Mouse (Mus musculus) erythroblast, adult 5-6 weeks (primary cell): ENCODE data around the gene Mtmr2. TPM values are rescaled to one million over a fixed set of nuclear protein-coding genes. Genes with fewer than 3 reads are reported as not detected.
"Not testable (repeated sequence)": the region's sequence is repeated elsewhere in the genome, so short reads cannot be mapped to it uniquely, and the experiment has no call there.

Experiments
- ATAC-seq: replicated peaks from 2 replicates; pipeline ENCODE4 v1.8.0; 2016; ENCODE audit warnings: moderate number of reproducible peaks, mild to moderate bottlenecking, moderate TSS enrichment, inconsistent platforms; ENCODE audit not compliant: poor library complexity, low FRiP score, severe bottlenecking
- total RNA-seq, 2 experiments: library from RNA; stranded (forward) in 1 of 2; stranded (reverse) in 1 of 2; fragments of 150-400 nt in 1 of 2; fragments of 200-764, 138-1000 nt in 1 of 2; gene quantifications; 2 replicates each; pipeline versions ENCODE4 v1.2.3 to v1.2.4; 2015 to 2017; ENCODE audit warnings: low replicate concordance in 2 of 2

Gene Mtmr2
- 6.9 and 8.2 TPM in 2 replicates for total RNA-seq (2015; ENCODE audit: low replicate concordance)
- 5.0 and 6.6 TPM in 2 replicates for total RNA-seq (2017; ENCODE audit: low replicate concordance)

DNA sequence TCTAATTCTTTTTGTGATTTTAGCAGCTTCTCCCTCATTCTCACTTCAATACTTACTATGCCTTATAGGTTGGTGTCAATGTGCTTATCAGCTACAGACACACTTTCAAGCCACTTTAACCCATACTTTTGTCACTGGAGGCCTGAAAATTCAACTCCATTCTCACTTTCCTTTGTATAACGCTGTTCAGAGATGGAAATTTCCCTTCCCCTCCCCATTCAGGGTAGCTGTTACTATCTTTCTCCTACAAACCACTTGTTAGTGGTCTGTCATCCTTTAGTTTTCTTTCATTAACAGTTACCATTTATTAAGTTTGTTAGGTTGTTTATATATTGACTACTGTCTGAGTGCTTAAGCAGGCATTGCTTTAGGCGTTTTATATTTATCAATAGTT is at the start of gene Mtmr2:
Mtmr2 (plus strand) TSS at position 7 of the 394 bp plus-strand sequence.
- ATAC-seq, result peak; percentile 66

- ATAC-seq, result no peak
These were observed 49.0 kb upstream of the Mtmr2 start for GRCm38 (mm10) chr9:13699061-13699780.

- ATAC-seq, result no peak
These were observed 48.5 kb upstream of the Mtmr2 start for GRCm38 (mm10) chr9:13699781-13700116.

DNA sequence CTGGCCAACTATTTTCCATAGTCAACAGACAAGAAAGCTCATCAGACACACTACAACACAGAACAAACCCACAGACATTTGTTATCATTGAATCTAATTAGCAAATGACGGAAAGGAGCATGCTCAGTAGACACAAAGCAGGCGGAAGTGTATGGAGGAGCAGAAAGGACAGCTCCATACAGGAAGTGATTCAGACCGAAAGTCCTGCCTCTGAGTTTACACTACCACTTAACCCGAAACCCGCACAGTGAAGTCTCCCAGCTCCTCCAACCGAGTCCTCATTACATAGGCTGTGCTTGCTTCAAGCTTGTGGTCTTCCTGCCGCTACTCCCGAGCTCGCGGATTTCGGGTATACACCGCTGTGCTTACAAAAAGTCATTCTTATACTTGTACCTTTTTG is 46.4 kb upstream of the Mtmr2 start:
- no peak for ATAC-seq

DNA sequence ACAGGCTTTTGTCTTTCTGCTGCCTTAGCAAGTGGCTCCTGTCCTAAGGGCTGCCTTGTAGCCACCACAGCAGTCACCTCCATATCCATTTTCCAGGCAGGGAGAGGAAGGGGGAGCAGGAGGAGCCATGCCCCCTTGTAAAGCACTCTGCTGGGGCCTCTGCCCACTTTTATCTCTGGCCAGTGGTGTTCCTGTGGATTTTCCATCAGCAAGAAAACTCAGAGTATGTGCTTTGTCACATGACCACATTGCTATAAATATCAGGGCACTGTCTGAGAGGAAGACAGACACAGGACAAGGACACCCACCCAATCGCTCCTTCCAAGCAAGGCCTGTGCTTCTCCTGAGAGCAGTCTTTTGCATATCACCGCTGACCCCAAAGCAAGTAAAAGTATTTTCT is 45.1 kb upstream of the Mtmr2 start:
- ATAC-seq, result no peak

DNA sequence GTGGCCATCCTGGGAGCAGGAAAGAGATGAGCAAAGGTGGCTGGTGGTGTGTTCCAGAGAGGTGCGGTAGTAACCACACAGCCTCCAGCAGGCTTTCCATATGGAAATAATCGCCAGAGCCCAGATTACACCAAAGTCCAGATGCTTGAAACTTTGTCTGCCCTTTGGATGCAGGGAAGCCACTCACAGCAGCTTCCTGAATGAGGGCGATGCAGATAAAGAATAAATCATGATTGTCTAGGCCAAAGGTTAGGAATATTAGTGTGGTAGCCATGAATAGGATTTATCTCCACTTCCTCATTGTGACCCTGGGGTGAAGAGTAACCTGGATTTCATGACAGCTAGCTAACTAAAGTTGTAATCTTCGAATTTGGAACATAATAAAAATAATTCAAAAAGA is 43.3 kb upstream of the Mtmr2 start:
- no peak for ATAC-seq

- ATAC-seq, result no peak
These were observed 41.1 kb upstream of the Mtmr2 start for GRCm38 (mm10) chr9:13707066-13707555.

DNA sequence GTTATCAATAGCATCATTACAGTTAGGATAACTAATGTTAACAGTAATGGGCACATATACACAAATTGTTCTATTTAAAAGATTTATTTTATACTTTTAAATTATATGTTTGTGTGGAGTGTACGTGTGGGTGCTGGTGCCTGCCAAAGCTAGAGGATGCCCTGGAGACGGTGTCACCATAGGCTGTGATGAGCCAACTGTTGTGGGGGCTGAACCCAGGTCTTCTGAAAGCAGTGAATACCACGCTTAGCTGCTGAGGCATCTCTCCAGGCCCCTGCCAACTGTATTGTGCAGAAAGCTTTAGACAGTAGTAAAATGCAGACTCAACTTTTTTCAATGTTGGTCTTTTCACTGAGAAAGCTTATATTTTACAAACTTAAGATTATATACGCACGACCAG is 38.8 kb upstream of the Mtmr2 start:
- no peak for ATAC-seq

DNA sequence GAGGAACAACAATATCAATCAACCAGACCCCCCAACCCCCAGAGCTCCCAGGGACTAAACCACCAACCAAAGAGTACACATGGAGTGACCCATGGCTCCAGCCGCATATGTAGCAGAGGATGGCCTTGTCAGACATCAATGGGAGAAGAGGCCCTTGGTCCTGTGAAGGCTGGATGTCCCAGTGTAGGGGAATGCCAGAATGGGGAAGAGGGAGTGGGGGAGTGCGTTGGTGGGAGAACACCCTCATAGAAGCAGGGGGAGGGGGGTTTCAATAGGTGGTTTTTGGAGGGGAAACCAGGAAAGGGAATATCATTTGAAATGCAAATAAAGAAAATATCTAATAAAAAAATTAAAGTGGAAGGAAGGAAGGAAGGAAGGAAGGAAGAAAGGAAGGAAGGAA is 32.3 kb upstream of the Mtmr2 start:
- not testable (repeated sequence) for ATAC-seq

DNA sequence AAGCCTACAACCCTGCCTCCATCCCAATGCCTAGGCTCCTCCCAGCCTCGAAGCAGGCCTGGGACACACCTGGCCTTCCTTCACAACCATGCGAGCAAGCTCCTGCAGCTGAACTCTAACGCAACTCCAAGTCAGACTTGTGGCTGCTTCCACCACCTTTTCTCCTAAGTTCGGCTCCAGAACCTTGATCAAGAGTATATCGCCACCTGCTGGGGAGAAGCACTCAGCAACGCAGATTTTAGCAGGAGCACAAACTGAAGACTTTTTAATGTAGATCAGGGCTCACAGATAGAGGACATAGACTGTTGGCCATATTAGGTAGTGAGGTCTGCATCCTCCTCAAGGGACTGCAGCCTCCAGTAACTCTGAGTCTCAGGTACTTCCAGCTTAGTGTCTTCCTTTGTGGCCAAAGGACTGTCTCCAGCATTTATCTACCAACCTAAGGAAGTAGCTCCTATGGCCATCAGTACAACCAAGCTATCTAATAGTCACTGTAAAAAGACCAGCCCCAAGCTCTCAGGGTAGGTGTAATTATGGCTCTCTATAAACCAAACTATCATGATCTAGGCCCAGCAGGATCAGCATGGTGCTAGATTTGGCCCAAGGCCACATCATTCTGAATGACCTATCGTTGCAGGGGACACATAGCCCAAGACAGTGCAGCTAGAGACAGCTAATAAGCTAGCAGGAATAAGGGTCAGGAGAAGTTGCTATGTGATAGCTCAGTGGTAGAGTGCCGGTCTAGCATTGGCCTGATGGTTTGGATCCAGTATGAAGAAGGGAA is 31.7 kb upstream of the Mtmr2 start:
- ATAC-seq, result 0 out of 2 replicates have a peak, but pooled peaks have one; percentile 57

DNA sequence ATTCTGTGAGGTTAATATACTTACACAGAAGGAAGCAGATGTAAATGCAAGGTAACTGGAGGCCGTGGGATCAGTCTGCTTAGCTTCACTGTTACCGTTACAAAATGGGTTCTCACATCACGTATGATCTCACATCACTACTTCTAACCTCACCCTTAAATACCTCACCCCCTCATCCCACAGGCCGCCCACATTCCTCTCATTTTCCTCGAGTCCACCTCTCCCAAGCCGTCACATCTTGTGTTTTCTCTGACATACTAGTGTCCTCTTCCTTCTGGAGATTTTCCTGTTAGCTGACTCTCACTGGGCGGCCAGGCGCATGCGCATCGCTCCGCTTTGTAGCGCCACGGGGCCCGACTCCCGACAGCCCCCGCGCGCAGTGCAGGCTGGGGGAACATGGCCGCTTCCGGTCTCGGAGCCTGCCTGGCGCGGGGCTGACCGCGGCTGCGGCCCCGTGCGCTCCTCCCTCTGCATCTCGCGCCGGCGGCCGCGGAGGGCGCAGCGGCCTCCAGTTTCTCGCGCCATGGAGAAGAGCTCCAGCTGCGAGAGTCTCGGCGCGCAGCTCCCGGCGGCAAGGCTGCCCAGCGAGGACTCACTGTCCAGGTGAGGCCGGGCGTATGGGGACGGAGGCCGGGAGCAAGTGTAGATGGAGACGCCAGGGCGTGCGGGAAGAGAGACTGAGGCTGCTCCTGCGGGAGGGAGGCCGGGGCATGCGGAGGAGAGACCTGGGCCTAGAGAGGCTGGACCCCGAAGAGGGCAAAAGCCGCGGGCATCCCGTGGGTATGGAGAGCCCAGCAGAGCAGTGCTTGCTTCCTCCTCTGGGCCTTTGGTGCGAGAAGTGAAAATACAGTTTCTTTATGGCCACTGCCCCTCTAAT is 826 bp downstream of the Mtmr2 start:
- peak; percentile 98 for ATAC-seq

DNA sequence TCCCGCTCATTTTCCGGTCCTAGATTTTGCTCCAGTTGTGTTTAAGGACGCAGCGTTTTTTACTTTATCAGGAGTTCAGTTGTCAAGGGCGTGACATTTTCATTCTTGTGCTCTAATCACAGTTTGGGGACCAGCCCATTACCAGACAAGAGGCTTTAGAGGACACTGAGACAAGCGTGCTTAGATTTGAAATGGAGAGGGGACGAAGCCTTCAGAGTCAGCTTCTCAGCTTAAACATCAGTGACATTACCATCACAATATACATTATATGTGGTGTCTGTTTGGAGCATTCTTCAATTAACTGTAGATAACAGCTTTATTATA is 1.4 kb downstream of the Mtmr2 start:
- no peak for ATAC-seq

DNA sequence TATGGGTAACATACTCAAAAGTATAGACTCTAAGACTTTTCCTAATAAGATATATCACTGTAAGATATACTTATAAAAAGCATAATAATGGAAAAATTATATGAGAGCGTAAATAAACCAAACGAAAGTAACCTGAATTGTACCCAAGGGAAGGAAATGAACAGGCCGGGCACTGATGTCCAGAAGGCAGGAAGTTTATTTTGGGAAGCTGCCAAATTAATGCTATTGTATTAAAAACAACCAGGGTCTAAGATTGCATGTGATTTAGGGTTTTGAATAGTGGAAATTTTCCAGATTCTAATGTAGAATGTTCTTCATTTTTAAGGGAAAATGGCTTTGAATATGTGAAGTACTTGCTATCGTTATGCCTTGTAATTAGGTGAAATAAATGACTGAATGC is 4.3 kb downstream of the Mtmr2 start:
- ATAC-seq, result no peak

DNA sequence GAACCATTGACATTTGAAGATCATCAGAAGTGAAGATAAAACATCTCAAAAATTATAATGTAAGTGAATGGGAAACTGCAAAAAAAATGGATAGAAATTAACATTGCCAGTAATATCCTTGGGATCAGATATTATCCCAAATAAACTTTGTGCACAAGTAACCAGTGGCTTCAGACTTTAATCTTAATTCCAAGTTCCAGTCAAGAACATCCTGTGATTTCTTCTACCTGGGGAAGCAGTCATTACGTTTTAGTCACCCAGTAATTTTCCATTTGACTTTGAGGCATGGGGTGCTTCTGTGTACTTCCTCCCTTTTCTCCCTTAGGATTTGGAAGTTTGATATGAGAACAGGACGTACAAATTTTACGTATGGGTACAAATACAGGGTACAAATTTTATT is 12.2 kb downstream of the Mtmr2 start:
- ATAC-seq, result no peak

DNA sequence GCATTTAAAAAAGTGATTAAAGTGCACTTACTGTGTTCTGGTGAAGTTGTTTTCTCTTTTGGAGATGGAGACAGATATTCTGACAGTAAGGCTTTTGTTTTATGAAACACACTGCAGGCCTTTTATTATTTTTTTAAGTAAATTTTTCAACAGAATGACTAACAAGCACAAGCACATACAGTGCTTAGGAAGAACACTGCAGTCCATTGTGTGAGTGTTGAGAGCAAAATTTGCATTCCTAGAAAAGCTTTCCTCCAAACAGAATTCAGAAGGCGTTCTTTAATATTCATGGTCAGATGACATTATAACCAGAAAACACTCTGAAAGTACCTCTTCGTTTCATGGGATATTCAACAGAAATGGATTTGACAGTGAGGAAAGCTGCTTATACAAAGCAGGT is 17.4 kb downstream of the Mtmr2 start:
- no peak for ATAC-seq

DNA sequence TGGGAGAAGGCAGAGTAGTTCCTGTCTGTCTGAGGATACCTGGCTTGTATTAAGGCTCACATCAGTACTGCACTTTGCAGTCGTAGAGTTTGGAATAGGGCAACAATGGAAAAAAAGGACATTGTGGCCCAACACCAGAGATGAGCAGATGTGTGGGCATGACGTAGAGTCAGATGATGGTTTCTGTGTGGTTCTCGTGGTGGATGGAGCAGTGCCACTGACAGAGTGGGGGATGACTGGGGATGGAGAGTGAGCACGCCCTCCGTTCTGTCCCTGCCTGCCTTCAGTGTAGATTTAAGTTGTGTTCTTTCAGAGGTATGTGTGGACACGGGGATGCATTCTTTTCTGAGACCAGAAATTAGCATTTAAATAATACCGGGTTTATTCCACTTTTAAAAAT is 18.4 kb downstream of the Mtmr2 start:
- no peak for ATAC-seq

DNA sequence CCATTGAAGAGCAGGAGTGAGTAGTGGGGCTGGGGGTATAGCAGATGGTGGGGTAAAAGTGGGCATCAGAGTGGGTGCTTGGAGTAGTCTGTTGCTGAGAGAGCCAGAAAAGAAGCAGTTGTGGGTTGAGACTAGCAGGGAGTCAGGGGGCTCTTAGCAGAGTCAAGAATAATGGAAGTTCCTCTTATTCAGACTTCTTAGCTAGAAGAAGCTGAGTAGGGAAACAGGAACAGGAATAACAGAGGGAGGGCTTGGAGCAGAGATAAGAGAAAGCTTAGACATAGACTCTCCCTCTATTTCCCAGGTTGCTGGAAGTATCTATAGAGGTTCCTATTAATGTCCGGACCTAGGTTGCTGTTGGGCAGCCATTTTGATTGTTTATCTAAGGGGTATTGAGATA is 26.5 kb downstream of the Mtmr2 start:
- ATAC-seq, result no peak

DNA sequence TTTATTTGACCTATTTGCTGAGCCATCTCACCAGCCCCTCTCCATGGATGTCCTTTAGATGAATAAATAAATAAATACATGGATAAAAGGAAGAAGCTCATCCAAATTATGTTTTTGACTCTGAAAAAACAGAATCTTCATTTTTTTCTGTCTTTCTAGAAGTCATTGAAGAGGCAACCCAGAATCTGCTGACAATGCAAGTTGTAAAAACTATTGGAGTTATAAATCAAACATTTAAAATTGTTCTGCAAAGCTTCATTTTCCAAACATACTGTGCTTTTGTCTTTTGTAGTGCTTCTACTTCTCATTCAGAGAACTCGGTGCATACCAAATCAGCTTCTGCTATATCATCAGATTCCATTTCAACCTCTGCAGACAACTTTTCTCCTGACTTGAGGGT is 33.8 kb downstream of the Mtmr2 start:
- no peak for ATAC-seq

GRCm38 (mm10) chr9:13790864-13791263 is 42.7 kb downstream of the Mtmr2 start:
- ATAC-seq, result not testable (repeated sequence)

DNA sequence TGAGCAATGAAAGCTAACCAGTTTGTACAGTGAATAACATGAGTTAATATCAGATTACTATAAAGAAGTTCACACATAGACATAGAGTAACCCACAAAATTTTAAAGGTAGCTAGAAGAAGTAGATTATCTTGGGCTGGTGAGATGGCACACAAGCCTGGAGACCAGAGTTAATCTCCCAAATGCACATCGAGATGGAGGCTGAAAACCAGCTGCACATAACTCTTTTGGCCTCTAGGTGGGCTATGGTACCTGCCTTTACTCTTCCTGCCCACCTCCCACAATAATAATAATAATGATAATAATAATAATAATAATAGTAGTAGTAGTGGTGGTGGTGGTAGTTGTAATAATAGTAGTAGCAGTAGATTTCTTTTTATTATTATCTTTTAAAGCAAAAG is 46.1 kb downstream of the Mtmr2 start:
- ATAC-seq, result no peak
